In the genomic region with DNA sequence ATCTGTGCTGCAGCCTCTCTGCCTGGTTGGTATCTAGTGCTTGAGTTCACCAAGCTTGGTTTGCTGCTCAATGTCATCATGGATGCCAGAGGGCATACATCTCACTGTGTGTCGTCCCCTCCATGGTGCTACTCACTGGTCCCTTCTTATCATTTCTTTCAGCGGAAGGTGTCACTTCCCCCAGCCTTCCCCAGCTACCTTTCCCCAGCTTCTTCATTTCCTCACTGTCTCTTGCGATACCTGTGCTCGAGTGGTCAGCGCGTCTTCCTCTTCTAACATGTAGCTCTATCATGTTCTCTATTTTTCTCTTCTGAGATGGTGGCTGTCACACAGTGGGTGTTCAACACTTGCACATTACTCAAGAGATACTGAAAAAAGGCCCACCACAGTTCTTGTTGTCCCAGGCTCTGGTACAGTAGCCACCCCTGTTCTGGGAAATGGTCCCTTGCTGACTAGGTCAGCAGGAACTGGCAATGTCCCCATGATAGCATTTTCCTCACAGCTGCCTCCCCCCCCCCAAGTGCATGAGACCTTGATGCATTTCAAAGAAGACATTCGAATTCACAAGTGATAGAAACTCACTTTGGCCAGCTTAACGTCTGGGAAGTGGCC, we compare ENCODE assay signal across 24 mouse cellular contexts. TPM values are rescaled to one million over a fixed set of nuclear protein-coding genes. Genes with fewer than 3 reads are reported as not detected.
A peak's percentile ranks its signal among the peaks of the same experiment; 100 is the strongest.
DNase-seq lines count a peak whose midpoint lies in the region; ATAC-seq and TF ChIP-seq lines count a peak whose summit lies in the region.
"Had no signal": no experiment of that assay in that cellular context is flagged by ENCODE, and none has a peak within 500 bp of the region (broad histone marks: within the 10 kb centered on the region; RNA-seq: fewer than 3 reads in every experiment).

No protein-coding gene starts in this region.

- peak; percentile 43 for ATAC-seq in megakaryocyte progenitor cell, adult 5-6 weeks (replicated peaks; ENCODE audit: poor library complexity)
- ATAC-seq in forebrain, embryonic 15.5 days (replicated peaks): no peak
- ATAC-seq: forebrain, embryonic 13.5 days; hindbrain, postnatal 0 days; intestine, embryonic 16.5 days; midbrain, embryonic 13.5 days; Patski had no signal

- no peaks in the 10 kb centered on the region for H3K4me1 ChIP-seq in forebrain, embryonic 15.5 days

- no peaks in the 10 kb centered on the region for H3K9me3 ChIP-seq in forebrain, embryonic 15.5 days
- H3K9me3 ChIP-seq: forebrain, embryonic 13.5 days; heart, embryonic 13.5 days; limb, embryonic 13.5 days; liver, embryonic 13.5 days; midbrain, embryonic 13.5 days had no signal

- H3K27me3 ChIP-seq in forebrain, embryonic 15.5 days: no peaks in the 10 kb centered on the region
- H3K27me3 ChIP-seq: forebrain, embryonic 13.5 days; heart, embryonic 13.5 days; liver, embryonic 13.5 days; midbrain, embryonic 13.5 days had no signal

- no peak for DNase-seq in layer of hippocampus, adult 2 months (ENCODE audit: low spot score in 2 of 2)
- no peak for DNase-seq in layer of hippocampus, postnatal 10 days (ENCODE audit: low spot score in 2 of 2)
- peak; percentile 63 to 70 for DNase-seq in B cell, adult 2 months
- DNase-seq in spleen, postnatal 36 days (ENCODE audit: low spot score in 2 of 2): peak; percentile 74 to 81
- DNase-seq in retina, postnatal 1 day: no peak
- DNase-seq: gastrocnemius, postnatal 10 days; heart, adult 2 months; kidney, postnatal 25 days; liver, embryonic 13.5 days; thymus, adult 2 months; thymus, postnatal 4 days had no signal

- H3K36me3 ChIP-seq in forebrain, embryonic 15.5 days: no peaks in the 10 kb centered on the region
- H3K36me3 ChIP-seq: G1E; heart, embryonic 13.5 days; limb, embryonic 13.5 days; liver, embryonic 13.5 days; midbrain, embryonic 13.5 days had no signal

- H3K4me3 ChIP-seq in layer of hippocampus, adult 2 months: no peak overlapping the region
- no peak overlapping the region for H3K4me3 ChIP-seq in forebrain, embryonic 15.5 days
- H3K4me3 ChIP-seq: forebrain, embryonic 13.5 days; heart, adult 2 months; heart, embryonic 13.5 days; limb, embryonic 13.5 days; liver, embryonic 13.5 days; midbrain, embryonic 13.5 days; myocyte had no signal

- H3K4me2 ChIP-seq in forebrain, embryonic 15.5 days (replicated peaks): no peak overlapping the region
- H3K4me2 ChIP-seq: forebrain, embryonic 13.5 days; heart, embryonic 13.5 days; limb, embryonic 13.5 days; liver, embryonic 13.5 days; lung, embryonic 14.5 days; midbrain, embryonic 13.5 days had no signal

- H3K9ac ChIP-seq in forebrain, embryonic 15.5 days (replicated peaks): no peak overlapping the region
- H3K9ac ChIP-seq: forebrain, embryonic 13.5 days; heart, embryonic 13.5 days; limb, embryonic 13.5 days; liver, embryonic 13.5 days; lung, embryonic 14.5 days; midbrain, embryonic 13.5 days had no signal

- TF ChIP-seq CTCF in layer of hippocampus, adult 2 months (conservative IDR thresholded peaks at IDR 0.05): no peak

- 89% methylated on average over 8 of the region's 8 CpGs for WGBS in forebrain, embryonic 15.5 days

- H3K27ac ChIP-seq in layer of hippocampus, adult 2 months: 0 out of 2 replicates have a peak overlapping the region, but pooled peaks have one; percentile 1
- no peak overlapping the region for H3K27ac ChIP-seq in forebrain, embryonic 15.5 days (replicated peaks)
- H3K27ac ChIP-seq: forebrain, embryonic 13.5 days; heart, adult 2 months; heart, embryonic 13.5 days; hindbrain, postnatal 0 days; limb, embryonic 13.5 days; liver, embryonic 13.5 days; midbrain, embryonic 13.5 days; stomach, postnatal 0 days had no signal

RNA-seq across cellular contexts. Expression of gene Prkcb, which starts 27.3 kb away (rescaled TPM):
- total RNA-seq in layer of hippocampus, adult 2 months (2021): 100 to 1,000 TPM; 788 to 796 TPM
- total RNA-seq in layer of hippocampus, postnatal 10 days (2021): 100 to 1,000 TPM; 621 to 648 TPM
- total RNA-seq in megakaryocyte progenitor cell, adult 5-6 weeks (2015): 34.1 and 39.9 TPM in 2 replicates
- 24.8 and 32.6 TPM in 2 replicates for total RNA-seq in megakaryocyte progenitor cell, adult 5-6 weeks (2017)
- polyA plus RNA-seq in forebrain, embryonic 15.5 days (2015; fragmentation: Nextera tagmentation; extraction: Ambion mirVana): 42.9 and 48.6 TPM in 2 replicates
- polyA plus RNA-seq: G1E, Patski had no signal

Comparison
In these comparisons a context has a peak if more than half of its experiments do, and no peak if none do; other contexts are left out.
1. DNase-seq: peak in B cell, adult 2 months (2 of 2) and spleen, postnatal 36 days (2 of 2); none in layer of hippocampus, adult 2 months (0 of 2), layer of hippocampus, postnatal 10 days (0 of 2) and retina, postnatal 1 day (single experiment).
2. RNA of gene Prkcb, which starts 27.3 kb away (total RNA-seq): 788 to 796 TPM in layer of hippocampus, adult 2 months and 621 to 648 TPM in layer of hippocampus, postnatal 10 days; 24.8 to 39.9 TPM in megakaryocyte progenitor cell, adult 5-6 weeks; every median in the first group is over 10 times any median in the second.